Mouse (Mus musculus) Patski (cell line): ENCODE data around the gene 4930583I09Rik. TPM values are rescaled to one million over a fixed set of nuclear protein-coding genes. Genes with fewer than 3 reads are reported as not detected.

Experiments used
- ATAC-seq: fragments of 100-300 bp; one replicate; pipeline ENCODE4 v1.8.0; 2021
- CTCF ChIA-PET: fragments of 350-600 bp; sonication (Branson Sonifier 250); formaldehyde crosslinking; loops from one replicate; lab custom pipeline; 2022; ENCODE audit warnings: inconsistent platforms; lab: Charles Lee
- POLR2A ChIA-PET: fragments of 350-600 bp; sonication (Branson Sonifier 250); formaldehyde crosslinking; loops from one replicate; lab custom pipeline; 2022; ENCODE audit warnings: antibody characterized with exemption, inconsistent platforms; lab: Charles Lee
- DNase-seq: peaks from one replicate; pipeline ENCODE4 v3.0.0-alpha.2; 2011; ENCODE audit warnings: low read depth, low spot score
- H3K27me3 ChIP-seq: fragments of 371-371 bp; one replicate; pipeline ENCODE4 v1.5.1; 2021
- CTCF ChIP-seq: fragments of 100-300 bp; IDR thresholded peaks from one replicate; pipeline ENCODE4 v1.5.1; 2021
- in situ Hi-C: fragments of 300-500 bp; cut with MboI; formaldehyde crosslinking; loops from 3 replicates; pipeline ENCODE4 v1.11.1; 2018; ENCODE audit warnings: low pct_unique_long_range_greater_than_20kb, mixed read lengths
- polyA plus RNA-seq: library from polyadenylated mRNA; unstranded; gene quantifications from one replicate; pipeline ENCODE4 v1.2.3, GENCODE M21; 2021

The 4930583I09Rik gene
- polyA plus RNA-seq, 1 experiment from 2014 or later = not detected

DNA sequence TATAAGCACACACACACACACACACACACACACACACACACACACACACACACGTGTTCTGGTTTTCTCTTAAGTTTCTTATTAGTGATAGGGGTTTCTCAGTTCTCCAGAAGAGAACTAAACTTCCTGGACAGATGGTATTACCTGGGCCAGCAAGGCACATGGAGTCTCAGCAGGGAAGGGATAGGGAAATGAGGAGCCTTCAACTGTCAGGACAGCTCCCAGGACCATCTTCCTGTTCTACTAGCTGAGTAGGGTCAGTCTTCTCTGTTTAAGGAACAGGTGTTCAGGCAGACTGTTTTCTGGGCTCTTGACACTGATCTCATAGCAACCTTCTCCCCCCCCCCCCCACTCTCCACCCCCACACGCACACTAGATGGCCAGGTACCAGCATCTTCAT is 2.8 kb downstream of the 4930583I09Rik start:
- H3K27me3 ChIP-seq = peaks cover 47% of the 10 kb centered on the region
- TF ChIP-seq CTCF = no peak
- ATAC-seq (no peak), DNase-seq (no peak)
- in situ Hi-C loops = no loop called here
- POLR2A ChIA-PET = no interaction called here
- CTCF ChIA-PET = no interaction called here

DNA sequence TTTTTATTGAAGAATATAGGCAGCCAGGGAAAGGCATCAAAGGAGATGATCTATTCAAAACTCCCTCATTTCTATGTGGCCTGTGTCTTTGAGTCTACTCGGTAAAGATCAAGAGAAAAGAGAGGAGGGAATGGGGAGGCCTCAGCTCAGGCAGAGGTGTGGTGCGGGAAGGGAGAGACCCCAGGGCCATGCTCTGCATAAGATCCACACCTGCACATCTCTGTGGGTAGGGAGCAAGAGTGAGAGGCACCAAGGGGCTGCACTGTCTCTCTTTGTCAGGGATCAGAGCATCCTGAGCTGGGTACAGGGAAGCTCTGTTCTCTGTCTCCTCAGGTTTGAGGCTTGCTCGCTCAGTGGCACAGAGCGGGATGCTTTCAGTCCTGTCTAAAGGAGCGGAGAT is 8.4 kb downstream of the 4930583I09Rik start:
- in situ Hi-C loops = no loop called here
- ATAC-seq (no peak), DNase-seq (no peak)
- CTCF ChIA-PET = interaction anchor here (1.7 kb wide), 1 partner anchor 8 kb away, joined by 4 read pairs; no protein-coding TSS in a partner anchor
- H3K27me3 ChIP-seq = peaks cover 33% of the 10 kb centered on the region
- TF ChIP-seq CTCF = no peak
- POLR2A ChIA-PET = no interaction called here

DNA sequence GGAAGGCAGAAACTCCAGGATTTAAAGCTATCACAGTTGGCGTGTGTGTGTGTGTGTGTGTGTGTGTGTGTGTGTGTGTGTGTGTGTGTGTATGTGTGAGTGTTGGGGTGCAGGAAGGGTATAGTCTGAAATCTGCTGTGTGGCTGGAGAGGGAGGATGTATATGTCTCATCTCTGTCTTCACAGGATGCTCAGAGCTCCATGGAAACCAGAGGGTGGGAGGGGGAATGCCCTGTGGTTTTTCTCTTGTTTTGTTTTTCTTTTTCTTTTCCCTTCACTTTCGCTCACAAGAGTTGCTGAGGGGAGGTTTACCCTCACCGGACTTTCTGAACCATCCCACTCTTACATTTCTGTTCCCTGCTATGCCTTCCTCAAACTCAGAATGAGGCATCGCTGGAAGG is 9.0 kb downstream of the 4930583I09Rik start:
- DNase-seq (no peak), ATAC-seq (no peak)
- H3K27me3 ChIP-seq = peaks cover 29% of the 10 kb centered on the region
- in situ Hi-C loops = no loop called here
- ChIA-PET CTCF (interaction anchor here (1.7 kb wide), 1 partner anchor 8 kb away, joined by 4 read pairs; no protein-coding TSS in a partner anchor), POLR2A (no interaction called here)
- TF ChIP-seq CTCF = no peak

DNA sequence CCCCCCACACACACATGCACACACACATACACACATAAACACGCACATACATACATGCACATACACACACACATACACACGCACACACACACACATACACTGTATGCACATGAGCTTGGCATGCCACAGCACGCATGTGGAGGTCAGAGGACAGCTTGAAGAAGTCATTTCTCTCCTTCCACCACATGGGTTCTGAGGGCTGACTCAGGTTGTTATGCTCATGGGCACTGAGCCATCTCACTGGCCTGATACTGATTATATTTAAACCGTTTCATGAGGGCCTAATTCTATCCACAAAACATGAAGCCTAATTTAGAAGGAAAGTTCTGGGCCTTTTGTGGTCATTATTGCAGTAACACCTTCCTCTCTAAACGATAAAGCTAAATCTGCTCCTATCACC is 13.3 kb downstream of the 4930583I09Rik start:
- no peak for TF ChIP-seq CTCF
- in situ Hi-C loops = no loop called here
- H3K27me3 ChIP-seq = peaks cover 21% of the 10 kb centered on the region
- CTCF ChIA-PET = no interaction called here
- DNase-seq (no peak), ATAC-seq (no peak)
- POLR2A ChIA-PET = interaction anchor here (0.5 kb wide), 1 partner anchor 25 kb away, joined by 4 read pairs; no protein-coding TSS in a partner anchor

DNA sequence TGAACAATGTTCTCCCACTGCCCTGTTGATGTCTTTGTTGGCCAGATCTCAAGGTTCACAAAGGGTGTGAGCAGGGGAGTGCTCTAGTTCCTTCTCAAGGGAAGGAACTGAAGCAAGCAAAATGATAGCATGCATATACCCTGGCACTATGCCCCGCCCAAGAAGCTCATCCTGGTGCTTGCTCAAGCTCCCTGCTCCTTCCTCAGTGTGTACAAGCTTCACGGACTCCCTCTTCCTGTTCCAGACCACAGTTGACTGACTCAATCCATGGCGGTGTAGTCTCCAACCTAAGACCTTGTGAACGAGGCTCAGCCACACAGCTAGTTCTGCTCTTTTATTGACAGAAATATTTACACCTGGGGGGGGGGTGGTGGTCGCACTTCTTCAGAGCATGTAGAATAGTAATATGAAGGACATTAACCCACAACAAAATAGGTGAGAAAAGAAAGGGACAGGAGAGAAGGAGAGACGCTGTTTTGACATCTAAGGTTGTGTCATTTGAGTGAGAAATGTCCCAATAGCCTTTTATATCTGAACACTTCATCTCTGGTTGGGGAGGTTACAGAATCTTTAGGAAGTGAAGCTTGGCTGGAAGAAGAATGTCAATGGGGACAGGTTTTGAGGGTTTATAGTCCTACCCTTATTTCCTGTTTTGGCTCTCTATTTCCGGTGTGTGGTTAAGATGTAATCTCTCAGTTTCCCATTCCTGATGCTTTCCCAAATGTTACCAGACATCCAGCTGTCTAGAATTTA is 14.9 kb downstream of the 4930583I09Rik start:
- ChIA-PET CTCF (no interaction called here), POLR2A (no interaction called here)
- ATAC-seq (no peak), DNase-seq (no peak)
- peaks cover 24% of the 10 kb centered on the region for H3K27me3 ChIP-seq
- no peak for TF ChIP-seq CTCF
- in situ Hi-C loops = no loop called here

DNA sequence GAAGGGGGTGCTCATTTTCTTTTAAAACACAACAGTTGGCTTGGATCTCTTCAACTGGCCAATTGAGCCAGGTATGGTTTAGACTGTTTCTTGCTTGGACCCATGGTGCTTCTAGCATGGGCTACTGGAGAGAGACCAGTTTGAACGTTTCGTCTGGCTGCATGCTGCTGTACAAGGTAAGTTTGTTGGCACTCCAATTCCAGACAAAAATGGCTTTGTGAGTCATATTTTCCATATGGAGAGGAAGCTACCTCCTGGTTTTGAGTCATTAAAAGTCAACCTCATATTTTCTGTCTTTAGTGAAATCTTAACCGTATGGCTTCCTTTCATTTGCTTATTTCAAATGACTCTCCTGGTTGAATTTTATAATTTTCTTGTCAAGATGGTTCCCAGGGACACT is 19.6 kb downstream of the 4930583I09Rik start:
- ATAC-seq (no peak), DNase-seq (no peak)
- in situ Hi-C loops = no loop called here
- no peak for TF ChIP-seq CTCF
- H3K27me3 ChIP-seq = peaks cover 27% of the 10 kb centered on the region
- ChIA-PET CTCF (no interaction called here), POLR2A (no interaction called here)

DNA sequence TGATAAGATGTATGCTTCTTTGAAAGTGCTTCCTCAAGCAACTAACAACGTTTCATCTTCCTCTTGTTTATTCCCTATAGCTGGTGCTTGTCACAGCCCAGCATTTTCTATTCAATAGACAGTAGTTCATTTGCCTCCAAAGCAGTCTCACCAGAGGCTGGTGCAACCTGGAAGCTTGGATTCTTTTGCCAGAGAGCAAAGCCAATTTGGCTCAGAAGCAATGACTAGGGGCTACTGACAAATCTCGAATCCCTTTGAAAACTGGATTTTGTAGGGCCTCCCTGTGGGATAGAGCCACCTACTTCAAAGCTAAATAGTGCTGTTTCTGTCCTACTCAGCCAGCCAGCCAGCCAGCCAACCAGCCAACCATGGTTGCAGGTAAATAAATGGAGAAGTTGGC is 20.1 kb downstream of the 4930583I09Rik start:
- in situ Hi-C loops = no loop called here
- peaks cover 32% of the 10 kb centered on the region for H3K27me3 ChIP-seq
- CTCF ChIA-PET = no interaction called here
- POLR2A ChIA-PET = no interaction called here
- DNase-seq (no peak), ATAC-seq (no peak)
- TF ChIP-seq CTCF = no peak

DNA sequence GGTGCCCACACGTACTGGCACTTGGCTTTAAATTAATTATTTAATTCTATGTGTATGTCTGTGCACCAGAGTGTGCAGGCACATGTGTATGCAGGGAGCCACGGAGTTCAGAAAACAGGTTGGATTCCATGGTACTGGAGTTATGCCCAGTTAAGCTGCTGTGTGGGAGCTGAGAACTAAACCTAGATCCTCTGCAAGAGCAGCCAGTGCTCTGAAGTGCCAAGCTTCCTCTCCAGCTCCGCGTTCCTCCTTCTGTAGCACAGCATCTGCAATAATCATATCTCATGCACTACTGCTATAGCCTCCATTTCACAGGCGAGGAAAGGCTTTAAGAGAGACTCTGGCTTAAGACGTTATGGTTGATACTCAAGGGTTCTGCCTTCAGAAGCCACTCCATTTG is 22.3 kb downstream of the 4930583I09Rik start:
- peaks cover 30% of the 10 kb centered on the region for H3K27me3 ChIP-seq
- ChIA-PET CTCF (no interaction called here), POLR2A (no interaction called here)
- DNase-seq = no peak
- no peak for TF ChIP-seq CTCF
- ATAC-seq = no peak
- in situ Hi-C loops = no loop called here

DNA sequence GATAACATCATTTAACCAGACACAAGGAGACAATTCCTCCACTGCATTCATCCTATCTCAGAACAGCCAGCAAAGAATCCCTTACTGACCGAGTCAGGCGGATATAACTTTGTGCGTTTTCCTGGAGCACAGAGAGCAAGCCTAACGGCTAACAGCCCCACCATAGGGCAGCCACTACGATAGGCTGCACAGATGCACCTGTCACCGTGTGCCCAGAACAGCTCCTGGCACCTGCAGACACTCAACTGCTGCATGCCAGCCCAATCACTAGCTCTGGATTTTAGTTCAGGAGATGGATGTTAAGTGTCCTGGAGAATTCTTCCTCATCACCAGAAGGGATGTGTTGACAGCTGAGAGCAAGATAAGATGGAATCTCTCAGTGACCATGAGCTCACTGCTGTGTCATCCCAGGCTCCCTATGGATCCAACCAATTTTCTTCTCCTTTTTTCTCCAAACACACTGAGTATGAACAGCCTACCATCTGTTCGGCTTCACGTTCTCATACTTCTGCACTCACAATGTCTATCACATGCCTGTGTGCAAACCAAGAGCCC is 29.8 kb downstream of the 4930583I09Rik start:
- ChIA-PET CTCF (interaction anchor here (1.7 kb wide), 1 partner anchor 11 kb away, joined by 5 read pairs; no protein-coding TSS in a partner anchor), POLR2A (no interaction called here)
- no peak for DNase-seq
- TF ChIP-seq CTCF = no peak
- H3K27me3 ChIP-seq = peaks cover 15% of the 10 kb centered on the region
- in situ Hi-C loops = no loop called here
- ATAC-seq = no peak

DNA sequence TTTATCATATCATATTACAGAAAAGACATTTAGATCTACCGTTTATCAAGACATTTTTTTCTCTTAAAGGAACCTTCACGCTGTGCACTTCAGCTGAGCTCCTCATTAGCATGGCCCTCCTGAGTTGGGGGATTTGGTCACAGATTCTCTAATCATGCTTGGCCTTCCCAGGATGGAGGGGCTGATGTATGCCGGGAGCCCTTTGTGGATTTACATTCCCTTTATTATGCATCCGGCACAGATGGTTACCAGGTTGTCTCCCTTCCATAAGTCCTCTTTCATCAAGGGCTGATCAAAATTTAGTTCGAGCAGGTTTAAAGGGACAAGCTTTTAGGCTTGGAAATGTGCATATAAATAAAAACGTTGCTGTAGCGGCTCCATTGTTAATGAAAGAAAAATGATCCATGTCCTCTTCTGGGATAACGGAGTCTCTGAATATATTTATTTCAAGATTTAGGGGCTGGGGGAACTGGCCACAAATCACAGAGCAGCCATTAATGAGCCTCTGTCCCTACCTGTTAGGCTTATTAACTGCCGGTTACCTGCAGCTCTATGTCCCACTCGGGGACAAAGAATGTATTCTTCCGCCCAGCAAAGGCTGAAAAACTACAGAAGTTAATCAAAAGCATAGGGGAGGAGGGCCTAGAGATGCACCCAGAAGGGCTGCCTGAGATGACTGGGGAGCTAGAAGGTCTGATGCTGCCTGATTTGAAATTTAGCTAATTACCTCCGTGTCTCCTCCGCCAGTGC is 31.3 kb downstream of the 4930583I09Rik start:
- CTCF ChIA-PET = interaction anchor here (1.0 to 1.7 kb wide), 2 partner anchors 9 to 15 kb away, joined by 3 to 5 read pairs; no protein-coding TSS in a partner anchor
- no peak for TF ChIP-seq CTCF
- no peak for DNase-seq
- in situ Hi-C loops = no loop called here
- POLR2A ChIA-PET = no interaction called here
- peaks cover 10% of the 10 kb centered on the region for H3K27me3 ChIP-seq
- no peak for ATAC-seq

DNA sequence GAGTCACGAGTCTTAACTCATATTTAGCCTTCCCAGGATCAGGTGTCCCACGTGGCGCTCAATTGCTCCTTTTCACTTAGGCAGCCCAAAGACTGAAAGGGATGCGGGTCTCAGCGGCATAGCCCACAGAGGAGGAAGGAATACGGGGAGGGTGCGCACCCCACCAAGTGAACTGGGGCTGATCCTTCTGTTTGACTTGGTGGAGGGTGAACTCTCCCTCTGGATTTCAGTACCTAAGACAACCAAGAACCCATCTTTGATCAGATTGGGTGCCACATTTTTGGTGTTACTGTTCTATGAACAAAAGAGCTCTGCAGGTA is 33.0 kb downstream of the 4930583I09Rik start:
- no peak for TF ChIP-seq CTCF

More for the DNA sequence above, 33.0 kb downstream of the 4930583I09Rik start:
- H3K27me3 ChIP-seq = peaks cover under 1% of the 10 kb centered on the region
- DNase-seq = no peak
- ChIA-PET CTCF (interaction anchor here (1.1 kb wide), 1 partner anchor 33 kb away, joined by 3 read pairs; the partner anchor contains the start of gene 4930583I09Rik), POLR2A (no interaction called here)
- in situ Hi-C loops = no loop called here
- ATAC-seq = no peak
